Mouse (Mus musculus): Measurements from ENCODE around the gene Spam1. TPM values are rescaled to one million over a fixed set of nuclear protein-coding genes. Genes with fewer than 3 reads are reported as not detected.

Gene Spam1
- total RNA-seq (2014; fragmentation: Nextera tagmentation) (not detected in 2 replicates), total RNA-seq (2017) (not detected in 2 replicates)

DNA sequence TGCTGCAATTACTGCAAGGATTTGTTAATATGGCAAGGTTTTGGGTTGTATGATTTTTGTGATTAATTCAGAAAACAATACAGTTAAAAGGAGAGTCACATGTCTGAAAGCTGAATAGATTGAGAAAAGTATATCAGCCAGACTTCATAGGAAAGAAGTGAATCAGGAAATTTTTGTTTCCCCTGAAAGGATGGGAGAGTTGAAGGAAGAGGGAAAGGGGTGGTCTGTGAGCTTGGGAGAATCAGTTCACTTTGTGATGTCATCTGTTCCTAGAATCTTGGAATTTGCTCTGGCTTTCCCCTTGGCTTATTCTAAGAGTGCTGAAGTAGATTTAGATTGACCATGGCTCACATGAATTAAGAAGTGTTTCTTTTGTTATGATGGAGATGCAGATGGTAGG lies at the start of gene Spam1:
Spam1 (plus strand) TSS at position 301 of the 400 bp plus-strand sequence.
- no peak for ATAC-seq (replicated peaks; ENCODE audit: poor library complexity, severe bottlenecking)

DNA sequence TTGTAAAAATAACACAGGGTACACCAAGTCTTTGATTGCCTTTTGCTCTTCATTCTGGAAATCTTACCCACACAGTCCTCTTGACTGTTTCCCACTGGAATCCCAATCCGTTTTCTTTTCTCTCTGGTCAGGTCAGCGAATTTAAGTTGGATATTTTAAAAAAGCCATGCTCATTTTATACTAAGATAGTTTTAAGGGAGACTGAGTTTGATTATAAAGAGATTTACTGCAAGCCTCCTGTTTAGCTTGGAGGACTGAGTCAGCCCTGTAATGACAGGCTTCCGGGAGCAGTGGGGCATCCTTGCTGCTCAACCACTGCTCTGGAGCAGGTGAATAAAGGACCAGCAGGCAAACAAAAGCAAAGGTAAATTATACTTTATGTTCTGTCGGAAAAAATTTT lies 43.0 kb upstream of the Spam1 start, which contains the start of gene Hyal4:
Hyal4 (plus strand) TSS at position 301 of the 400 bp plus-strand sequence.
- no peak for ATAC-seq (replicated peaks; ENCODE audit: poor library complexity, severe bottlenecking)

DNA sequence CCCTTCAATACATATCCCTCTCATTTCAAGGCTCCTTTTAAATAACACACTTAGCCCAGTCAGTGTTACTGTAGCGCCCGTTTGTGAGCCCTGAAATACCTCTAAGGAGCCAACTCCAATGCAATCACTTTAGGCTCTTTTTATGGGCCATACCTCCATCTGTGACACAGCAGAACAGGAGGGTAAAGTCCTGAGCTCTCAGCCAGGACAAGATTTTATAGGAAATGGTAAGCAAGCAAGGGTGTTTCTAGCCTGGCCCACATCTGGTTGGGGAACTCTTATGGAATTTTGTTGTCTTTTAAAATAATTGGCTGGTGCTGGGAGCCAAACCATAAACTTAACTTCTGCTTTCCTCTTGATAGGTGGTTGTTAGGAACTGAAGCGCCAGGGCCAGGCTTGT lies 31.7 kb upstream of the Spam1 start:
- no peak for ATAC-seq (replicated peaks; ENCODE audit: poor library complexity, severe bottlenecking)

DNA sequence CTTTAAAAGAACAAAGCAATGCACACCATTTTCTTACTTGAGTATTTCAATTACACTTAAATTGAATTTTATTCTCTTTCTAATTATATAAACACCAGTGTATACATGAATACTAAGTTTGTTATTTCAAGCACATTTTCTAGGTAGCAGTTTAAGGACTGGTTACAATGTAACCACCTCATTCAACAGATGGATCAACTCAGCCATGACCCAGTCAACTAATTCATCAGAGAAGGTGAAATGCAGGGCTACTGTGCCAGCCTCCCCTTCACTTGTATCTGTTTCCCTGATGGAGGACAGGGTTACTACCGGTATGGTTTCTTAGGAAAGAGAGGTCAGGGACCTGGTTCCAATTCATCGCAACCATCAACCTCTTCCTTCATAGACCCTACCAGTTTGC lies 24.7 kb upstream of the Spam1 start:
- ATAC-seq (replicated peaks; ENCODE audit: poor library complexity, severe bottlenecking), result no peak

DNA sequence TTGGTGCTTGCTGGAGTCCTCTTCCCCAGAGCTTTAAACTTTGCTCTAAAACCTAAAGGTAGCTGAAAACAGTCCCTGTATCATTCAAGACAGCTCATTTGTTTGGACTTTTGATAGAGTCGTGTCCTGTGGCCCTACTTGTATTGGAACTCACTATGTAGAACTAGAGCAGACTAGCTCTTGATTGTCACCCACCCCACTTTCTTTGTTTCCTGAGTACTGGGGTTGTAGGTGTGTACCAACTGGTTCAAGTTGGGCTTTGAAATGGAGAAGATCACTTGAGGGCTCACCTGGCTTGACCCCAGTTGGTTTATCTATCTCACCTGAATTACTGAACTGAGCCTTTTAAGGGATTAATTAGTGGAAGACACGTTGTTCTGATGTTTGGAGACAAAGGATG lies 11.8 kb upstream of the Spam1 start:
- no peak for ATAC-seq (replicated peaks; ENCODE audit: poor library complexity, severe bottlenecking)

DNA sequence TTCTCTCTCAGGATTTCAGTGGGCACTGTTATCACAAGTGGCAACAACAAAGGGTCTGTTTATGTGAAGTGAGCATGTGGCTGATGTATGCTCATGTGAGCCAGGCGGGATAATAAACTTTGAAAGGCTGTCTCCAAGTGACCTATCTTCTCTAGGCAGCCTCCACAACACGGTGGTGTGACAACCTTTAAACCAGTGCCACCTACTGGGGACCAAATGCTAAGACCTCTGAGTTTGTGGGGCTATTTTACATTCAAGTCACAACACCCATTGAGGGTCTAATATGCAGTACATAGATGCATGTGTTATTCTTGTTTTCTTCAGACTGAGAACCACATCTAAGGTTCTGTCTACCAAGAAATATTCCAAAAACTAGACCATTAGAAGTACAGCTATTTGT lies 31.1 kb downstream of the Spam1 start:
- ATAC-seq (replicated peaks; ENCODE audit: poor library complexity, severe bottlenecking), result no peak

Other genes starting within 250 kb of the Spam1 start
- not detected in 2 replicates for gene Lmod2, start 193.4 kb upstream of the Spam1 start, total RNA-seq (2014; fragmentation: Nextera tagmentation)
- 0.26 TPM in 1 of 2 replicates, not detected in the other for gene Lmod2, start 193.4 kb upstream of the Spam1 start, total RNA-seq (2017)
- 18.6 and 22.3 TPM in 2 replicates for gene Wasl, start 126.2 kb upstream of the Spam1 start, total RNA-seq (2014; fragmentation: Nextera tagmentation)
- gene Wasl, start 126.2 kb upstream of the Spam1 start, total RNA-seq (2017), result 4.9 and 7.6 TPM in 2 replicates
- not detected in 2 replicates for gene Hyal6, start 57.9 kb upstream of the Spam1 start, total RNA-seq (2014; fragmentation: Nextera tagmentation)
- not detected in 2 replicates for gene Hyal6, start 57.9 kb upstream of the Spam1 start, total RNA-seq (2017)
- gene Hyal4, start 42.9 kb upstream of the Spam1 start, total RNA-seq (2014; fragmentation: Nextera tagmentation), result not detected in 2 replicates
- gene Hyal4, start 42.9 kb upstream of the Spam1 start, total RNA-seq (2017), result not detected in 2 replicates
- not detected in 2 replicates for gene Hyal5, start 66.8 kb downstream of the Spam1 start, total RNA-seq (2014; fragmentation: Nextera tagmentation)
- not detected in 2 replicates for gene Hyal5, start 66.8 kb downstream of the Spam1 start, total RNA-seq (2017)
- gene Tmem229a, start 165.1 kb downstream of the Spam1 start, total RNA-seq (2014; fragmentation: Nextera tagmentation), result not detected in 2 replicates
- gene Tmem229a, start 165.1 kb downstream of the Spam1 start, total RNA-seq (2017), result not detected in 2 replicates